Mouse (Mus musculus): ENCODE measurements at regions not wholly inside any gene's neighbourhood (a gene's known extent, or its start where the extent isn't known, plus 50 kb on each side); places are given as distances from the start of the nearest gene placed in this dataset.

GRCm38 (mm10) chr1:82015341-82015740, 217.6 kb upstream of the Gm9747 start:
- Histone ChIP-seq H3K27me3 (replicated peaks) (no peaks in the 10 kb centered on the region), H3K9me3 (peaks cover 6% of the 10 kb centered on the region; the same call in 1 of the 2 replicates), H3K4me1 (no peaks in the 10 kb centered on the region), H3K36me3 (replicated peaks; ENCODE audit: low read length) (no peaks in the 10 kb centered on the region), H3K4me3 (replicated peaks) (no peak overlapping the region)
- TF ChIP-seq FLI1 (IDR thresholded peaks at IDR 0.05; ENCODE audit: low read length) (no peak), GATA1 (IDR thresholded peaks at IDR 0.05; ENCODE audit: borderline replicate concordance, low read length) (no peak)

DNA sequence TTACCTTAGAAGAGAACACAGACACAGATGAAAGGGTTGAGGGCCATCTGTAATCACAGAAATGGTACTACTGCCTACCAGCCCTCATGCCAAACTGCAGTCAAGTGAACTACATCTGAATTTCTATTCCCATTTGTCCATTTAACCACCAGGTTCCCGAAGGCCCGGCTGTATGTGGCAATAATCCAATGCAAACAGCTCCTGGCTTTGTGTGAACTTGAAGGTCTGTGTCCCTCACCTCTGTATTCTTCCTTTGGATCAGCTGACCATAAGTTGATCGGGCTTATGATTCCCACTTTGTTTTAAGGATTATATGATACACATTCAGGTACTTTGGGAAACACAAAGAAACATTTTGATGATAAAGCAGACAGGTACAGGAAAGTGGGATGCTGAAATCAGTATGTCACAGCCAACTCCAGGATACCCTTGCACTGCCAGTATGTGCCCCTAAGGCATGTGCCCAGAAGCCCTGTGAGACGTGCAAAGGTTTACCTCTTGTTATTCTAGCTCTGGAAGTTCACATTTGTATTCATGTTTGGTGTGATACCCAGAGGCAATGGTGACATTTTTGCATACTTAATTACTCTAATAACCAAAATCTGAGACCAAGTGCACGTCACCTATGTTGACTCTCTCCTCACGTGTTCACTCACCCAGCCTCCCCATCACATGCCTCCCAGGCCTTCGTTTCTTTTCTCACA, 214.1 kb upstream of the Gm9747 start:
- H3K36me3 ChIP-seq (replicated peaks; ENCODE audit: low read length): no peaks in the 10 kb centered on the region
- no peaks in the 10 kb centered on the region for H3K9me3 ChIP-seq
- no peak overlapping the region for H3K4me3 ChIP-seq (replicated peaks)
- no peak for TF ChIP-seq FLI1 (IDR thresholded peaks at IDR 0.05; ENCODE audit: low read length)
- TF ChIP-seq GATA1 (IDR thresholded peaks at IDR 0.05; ENCODE audit: borderline replicate concordance, low read length): no peak
- no peaks in the 10 kb centered on the region for H3K4me1 ChIP-seq
- H3K27me3 ChIP-seq (replicated peaks): no peaks in the 10 kb centered on the region

DNA sequence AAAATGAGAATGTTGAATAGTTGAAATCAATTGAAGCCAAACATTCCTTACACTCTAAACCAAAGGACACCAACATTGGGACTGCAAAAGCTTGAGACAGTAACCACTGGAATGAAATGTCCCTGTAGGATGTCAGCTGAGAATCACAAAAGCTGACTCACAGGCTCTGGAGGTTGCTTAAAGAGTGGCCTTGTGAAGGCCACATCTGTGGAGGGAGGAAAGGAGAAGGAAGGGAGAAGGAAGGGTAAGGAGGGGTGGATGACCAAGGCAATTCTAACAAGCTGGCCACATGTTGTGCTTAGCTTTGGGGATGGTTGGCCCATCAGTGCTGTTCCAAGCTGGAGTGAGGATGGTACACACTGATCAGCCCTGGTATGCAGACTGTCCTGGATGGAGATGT, 205.2 kb upstream of the Gm9747 start:
- Histone ChIP-seq H3K27me3 (replicated peaks) (no peaks in the 10 kb centered on the region), H3K4me3 (replicated peaks) (peak overlapping the region; percentile 5), H3K36me3 (replicated peaks; ENCODE audit: low read length) (no peaks in the 10 kb centered on the region), H3K9me3 (0 out of 2 replicates have a peak, but pooled peaks cover 2% of the 10 kb centered on the region), H3K4me1 (no peaks in the 10 kb centered on the region)
- TF ChIP-seq GATA1 (IDR thresholded peaks at IDR 0.05; ENCODE audit: borderline replicate concordance, low read length) (no peak), FLI1 (IDR thresholded peaks at IDR 0.05; ENCODE audit: low read length) (no peak)

- no peak for TF ChIP-seq GATA1 (IDR thresholded peaks at IDR 0.05; ENCODE audit: borderline replicate concordance, low read length)
- no peak for TF ChIP-seq FLI1 (IDR thresholded peaks at IDR 0.05; ENCODE audit: low read length)
- no peak overlapping the region for H3K4me3 ChIP-seq (replicated peaks)
- no peaks in the 10 kb centered on the region for H3K27me3 ChIP-seq (replicated peaks)
- H3K36me3 ChIP-seq (replicated peaks; ENCODE audit: low read length): no peaks in the 10 kb centered on the region
- 0 out of 2 replicates have a peak, but pooled peaks cover 2% of the 10 kb centered on the region for H3K9me3 ChIP-seq
- H3K4me1 ChIP-seq: no peaks in the 10 kb centered on the region
Observed at GRCm38 (mm10) chr1:82031130-82031529, 201.8 kb upstream of the Gm9747 start.

- no peaks in the 10 kb centered on the region for H3K36me3 ChIP-seq (replicated peaks; ENCODE audit: low read length)
- TF ChIP-seq FLI1 (IDR thresholded peaks at IDR 0.05; ENCODE audit: low read length) (no peak), GATA1 (IDR thresholded peaks at IDR 0.05; ENCODE audit: borderline replicate concordance, low read length) (no peak)
Observed at GRCm38 (mm10) chr1:82032410-82032809, 200.5 kb upstream of the Gm9747 start.

DNA sequence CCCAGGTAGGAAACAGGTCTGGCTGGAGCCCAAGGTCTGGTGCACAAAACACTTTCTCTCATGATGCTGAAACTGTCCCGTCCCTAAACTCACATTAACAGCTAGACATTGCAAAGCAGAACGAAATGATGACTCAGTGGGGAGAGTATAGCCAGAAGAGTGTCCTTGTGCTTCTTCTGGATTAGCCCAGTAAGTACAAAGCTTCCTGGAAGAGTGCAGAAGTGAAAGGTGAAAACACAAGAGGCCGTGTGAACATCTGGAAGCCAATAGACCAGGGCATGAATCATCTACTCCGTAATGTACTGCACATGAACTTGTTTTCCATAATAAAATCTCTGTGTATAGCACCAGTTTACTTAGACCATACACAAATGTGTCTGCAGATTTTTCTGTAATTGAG, 194.7 kb upstream of the Gm9747 start:
- TF ChIP-seq FLI1 (IDR thresholded peaks at IDR 0.05; ENCODE audit: low read length): no peak
- TF ChIP-seq GATA1 (IDR thresholded peaks at IDR 0.05; ENCODE audit: borderline replicate concordance, low read length): no peak
- Histone ChIP-seq H3K4me1 (no peaks in the 10 kb centered on the region), H3K4me3 (replicated peaks) (no peak overlapping the region), H3K36me3 (replicated peaks; ENCODE audit: low read length) (no peaks in the 10 kb centered on the region), H3K9me3 (peaks cover 3% of the 10 kb centered on the region), H3K27me3 (replicated peaks) (no peaks in the 10 kb centered on the region)

More at GRCm38 (mm10) chr1:82032410-82032809, 200.5 kb upstream of the Gm9747 start:
- H3K4me3 ChIP-seq (replicated peaks): no peak overlapping the region
- H3K9me3 ChIP-seq: peaks cover 2% of the 10 kb centered on the region; the same call in 1 of the 2 replicates
- no peaks in the 10 kb centered on the region for H3K27me3 ChIP-seq (replicated peaks)
- no peaks in the 10 kb centered on the region for H3K4me1 ChIP-seq

GRCm38 (mm10) chr1:82038698-82039097, 194.2 kb upstream of the Gm9747 start:
- H3K27me3 ChIP-seq (replicated peaks): no peaks in the 10 kb centered on the region
- H3K4me1 ChIP-seq: no peaks in the 10 kb centered on the region
- no peaks in the 10 kb centered on the region for H3K36me3 ChIP-seq (replicated peaks; ENCODE audit: low read length)
- TF ChIP-seq FLI1 (IDR thresholded peaks at IDR 0.05; ENCODE audit: low read length) (no peak), GATA1 (IDR thresholded peaks at IDR 0.05; ENCODE audit: borderline replicate concordance, low read length) (no peak)
- peaks cover 3% of the 10 kb centered on the region for H3K9me3 ChIP-seq
- H3K4me3 ChIP-seq (replicated peaks): no peak overlapping the region

DNA sequence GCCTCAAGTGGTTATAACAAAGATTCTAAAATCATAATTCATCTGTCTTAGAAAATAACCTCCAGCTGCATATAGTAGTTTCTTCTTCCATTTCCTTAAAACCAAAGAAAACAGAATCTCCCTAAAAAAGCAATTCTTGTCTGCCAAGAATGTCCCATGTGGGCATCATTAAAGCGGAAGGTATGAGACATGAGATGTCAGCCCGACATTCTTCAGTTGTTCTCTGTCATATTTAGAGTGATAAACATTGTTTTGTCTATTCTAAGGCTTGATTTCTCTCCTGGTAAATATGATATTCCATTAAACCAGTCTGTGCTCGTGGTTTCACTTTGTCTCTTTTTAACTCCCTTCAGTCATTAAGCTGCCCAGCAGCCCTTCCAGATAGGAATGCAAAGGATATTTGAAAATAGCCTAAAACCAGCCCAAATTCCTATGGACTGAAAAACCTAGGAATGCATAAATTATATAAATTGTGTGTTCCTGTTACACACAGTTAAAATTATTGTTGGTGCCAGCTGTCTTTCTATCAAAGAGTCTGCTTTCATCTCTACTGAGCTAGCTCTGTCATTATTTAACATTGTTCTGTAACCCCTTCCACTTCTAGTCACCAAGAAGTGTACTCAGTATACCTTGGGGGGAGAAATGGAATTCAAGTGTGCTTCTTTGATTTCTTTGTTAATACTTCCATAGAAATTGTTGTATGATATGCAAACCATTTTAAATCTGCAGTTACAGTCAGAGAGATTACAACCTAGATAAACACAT, 191.4 kb upstream of the Gm9747 start:
- H3K36me3 ChIP-seq (replicated peaks; ENCODE audit: low read length): no peaks in the 10 kb centered on the region
- peaks cover 3% of the 10 kb centered on the region for H3K9me3 ChIP-seq
- no peaks in the 10 kb centered on the region for H3K4me1 ChIP-seq
- no peak for TF ChIP-seq GATA1 (IDR thresholded peaks at IDR 0.05; ENCODE audit: borderline replicate concordance, low read length)
- TF ChIP-seq FLI1 (IDR thresholded peaks at IDR 0.05; ENCODE audit: low read length): no peak
- no peak overlapping the region for H3K4me3 ChIP-seq (replicated peaks)
- no peaks in the 10 kb centered on the region for H3K27me3 ChIP-seq (replicated peaks)

DNA sequence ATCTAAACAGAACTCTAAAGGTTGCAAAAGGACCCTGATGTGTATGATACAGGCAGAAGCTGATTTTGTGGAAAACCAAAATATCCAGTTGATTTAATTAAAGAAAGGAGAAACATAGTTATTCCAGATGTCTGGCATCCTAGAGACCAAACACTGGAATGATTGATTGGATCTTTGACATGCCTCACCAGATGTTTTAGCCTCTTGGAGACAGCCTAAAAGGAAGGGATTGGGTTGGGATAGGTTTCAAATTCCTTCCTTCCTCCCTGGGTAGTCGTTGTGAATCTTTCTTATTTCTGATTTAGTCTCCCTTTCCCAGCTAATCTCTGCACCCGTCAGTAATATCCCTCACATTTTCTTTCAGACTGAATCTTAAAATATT, 190.9 kb upstream of the Gm9747 start:
- Histone ChIP-seq H3K36me3 (replicated peaks; ENCODE audit: low read length) (no peaks in the 10 kb centered on the region), H3K27me3 (replicated peaks) (no peaks in the 10 kb centered on the region), H3K4me1 (no peaks in the 10 kb centered on the region), H3K9me3 (peaks cover 3% of the 10 kb centered on the region), H3K4me3 (replicated peaks) (no peak overlapping the region)
- TF ChIP-seq FLI1 (IDR thresholded peaks at IDR 0.05; ENCODE audit: low read length): no peak
- TF ChIP-seq GATA1 (IDR thresholded peaks at IDR 0.05; ENCODE audit: borderline replicate concordance, low read length): no peak

- TF ChIP-seq GATA1 (IDR thresholded peaks at IDR 0.05; ENCODE audit: borderline replicate concordance, low read length) (no peak), FLI1 (IDR thresholded peaks at IDR 0.05; ENCODE audit: low read length) (no peak)
- H3K9me3 ChIP-seq: peaks cover 3% of the 10 kb centered on the region
- no peaks in the 10 kb centered on the region for H3K4me1 ChIP-seq
- H3K4me3 ChIP-seq (replicated peaks): no peak overlapping the region
- H3K27me3 ChIP-seq (replicated peaks): no peaks in the 10 kb centered on the region
- H3K36me3 ChIP-seq (replicated peaks; ENCODE audit: low read length): no peaks in the 10 kb centered on the region
Observed at GRCm38 (mm10) chr1:82042527-82042926, 190.4 kb upstream of the Gm9747 start.
